Mouse (Mus musculus): Measurements from ENCODE around the gene Gm15093. TPM values are rescaled to one million over a fixed set of nuclear protein-coding genes. Genes with fewer than 3 reads are reported as not detected.
"Not testable (repeated sequence)": the region's sequence is repeated elsewhere in the genome, so short reads cannot be mapped to it uniquely, and the experiment has no call there.

The Gm15093 gene
- not detected in 2 replicates for polyA plus RNA-seq (2015; fragmentation: Nextera tagmentation; extraction: Ambion mirVana)

DNA sequence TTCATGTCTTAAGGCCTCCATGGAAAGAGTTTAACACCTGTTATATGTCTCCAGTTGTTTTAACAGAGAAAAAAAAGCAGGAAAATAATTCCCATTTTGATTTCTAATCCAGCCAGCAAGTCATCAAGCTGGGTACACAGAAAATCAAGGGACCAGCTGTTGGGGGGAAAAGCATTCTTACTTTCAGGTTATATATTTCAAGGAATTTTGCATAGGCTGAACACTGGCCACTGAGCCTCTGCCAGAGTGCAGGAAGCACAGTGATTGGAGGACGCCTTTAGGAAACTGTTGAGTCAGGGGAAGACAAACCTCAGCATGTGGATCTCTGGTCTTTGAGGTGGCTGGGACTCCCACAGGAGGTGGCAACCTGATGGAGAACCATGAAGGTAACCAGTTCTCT is at the start of gene Gm15093:
Gene Gm15093, plus strand, starts transcription at position 301 of the 400 bp plus-strand sequence.
- H3K4me3 ChIP-seq (replicated peaks); H3K9ac ChIP-seq; ATAC-seq; H3K27ac ChIP-seq; H3K4me1 ChIP-seq (replicated peaks); H3K36me3 ChIP-seq; H3K9me3 ChIP-seq; H3K27me3 ChIP-seq (replicated peaks); H3K4me2 ChIP-seq (replicated peaks): not testable (repeated sequence)
- WGBS: no CpG with 5 or more reads among the region's 1 CpGs

Other genes starting within 250 kb of the Gm15093 start
- gene Ott, start 198.1 kb upstream of the Gm15093 start, polyA plus RNA-seq (2015; fragmentation: Nextera tagmentation; extraction: Ambion mirVana): not detected in 2 replicates
- not detected in 2 replicates for gene Gm15085, start 175.2 kb downstream of the Gm15093 start, polyA plus RNA-seq (2015; fragmentation: Nextera tagmentation; extraction: Ambion mirVana)